Mouse (Mus musculus) erythroblast, embryonic 14.5 days (primary cell): ENCODE data around the gene Uqcc1.

Experiments
- GATA1 ChIP-seq: IDR thresholded peaks from 2 replicates; pipeline ENCODE4 v1.6.1; 2012; ENCODE audit warnings: low read length, inconsistent platforms, mixed read lengths
- TAL1 ChIP-seq: IDR thresholded peaks from 3 replicates; pipeline ENCODE4 v1.6.1; 2012; ENCODE audit warnings: low read length, inconsistent platforms, mixed read lengths

- no peak for TF ChIP-seq TAL1
- TF ChIP-seq GATA1 = no peak
Measured at GRCm38 (mm10) chr2:155816179-155816578, 113.9 kb downstream of the Uqcc1 start.
